Mouse (Mus musculus): ENCODE measurements around the gene Grik1.

GRCm38 (mm10) chr16:87949881-87950280 is 340.2 kb downstream of the Grik1 start:
- TF ChIP-seq CTCF (IDR thresholded peaks at IDR 0.05; ENCODE audit: control insufficient read depth, insufficient read depth, insufficient read length) (no peak), USF1 (IDR thresholded peaks at IDR 0.05; ENCODE audit: low read depth) (no peak), MYOG (IDR thresholded peaks at IDR 0.05; ENCODE audit: control insufficient read depth, extremely low read depth, insufficient read length) (no peak), MAX (IDR thresholded peaks at IDR 0.05) (no peak), MYOD1 (IDR thresholded peaks at IDR 0.05; ENCODE audit: control insufficient read depth, insufficient read length, low read depth) (no peak)
